Mouse (Mus musculus) stomach, postnatal 0 days (tissue): ENCODE measurements around the gene Arhgap31.

ENCODE experiments used
- CTCF ChIP-seq: IDR thresholded peaks from 2 replicates; pipeline ENCODE4 v1.5.1; 2016; ENCODE audit warnings: antibody characterized with exemption, low read depth, mild to moderate bottlenecking, moderate library complexity
- EP300 ChIP-seq: optimal IDR thresholded peaks from 2 replicates; pipeline ENCODE3; 2016; ENCODE audit warnings: antibody characterized with exemption

GRCm38 (mm10) chr16:38702316-38702715 is 10.8 kb downstream of the Arhgap31 start:
- TF ChIP-seq CTCF: no peak
- TF ChIP-seq EP300: no peak
